Mouse (Mus musculus): ENCODE measurements around the gene Aplp2. TPM values are rescaled to one million over a fixed set of nuclear protein-coding genes. Genes with fewer than 3 reads are reported as not detected.

Aplp2 gene
- polyA plus RNA-seq, 1 experiment from 2014 or later, result 279 TPM

- Histone ChIP-seq H3K36me3 (no peaks in the 10 kb centered on the region), H3K4me2 (no peak overlapping the region), H3K4me1 (peaks cover 12% of the 10 kb centered on the region), H3K27me3 (replicated peaks) (no peaks in the 10 kb centered on the region), H3K9me3 (no peaks in the 10 kb centered on the region), H3K27ac (no peak overlapping the region), H3K9ac (no peak overlapping the region), H3K4me3 (replicated peaks) (no peak overlapping the region)
- ATAC-seq (ENCODE audit: insufficient read depth, low FRiP score, low read depth), result peak; percentile 67
- 27% methylated on average over 11 of the region's 11 CpGs for WGBS
Observed at GRCm38 (mm10) chr9:31118520-31119298, 92.9 kb downstream of the Aplp2 start.

GRCm38 (mm10) chr9:31117488-31117887 lies 94.1 kb downstream of the Aplp2 start:
- no peaks in the 10 kb centered on the region for H3K27me3 ChIP-seq (replicated peaks)
- 74% methylated on average over 6 of the region's 6 CpGs for WGBS
- no peak for ATAC-seq (ENCODE audit: insufficient read depth, low FRiP score, low read depth)
- H3K4me2 ChIP-seq, result no peak overlapping the region
- H3K36me3 ChIP-seq, result no peaks in the 10 kb centered on the region
- no peak overlapping the region for H3K4me3 ChIP-seq (replicated peaks)
- peaks cover 12% of the 10 kb centered on the region for H3K4me1 ChIP-seq
- no peak overlapping the region for H3K27ac ChIP-seq
- H3K9me3 ChIP-seq, result no peaks in the 10 kb centered on the region
- H3K9ac ChIP-seq, result no peak overlapping the region

GRCm38 (mm10) chr9:31117088-31117487 lies 94.5 kb downstream of the Aplp2 start:
- Histone ChIP-seq H3K4me1 (peaks cover 12% of the 10 kb centered on the region), H3K9ac (no peak overlapping the region), H3K4me2 (no peak overlapping the region), H3K36me3 (no peaks in the 10 kb centered on the region), H3K27ac (no peak overlapping the region), H3K4me3 (replicated peaks) (no peak overlapping the region), H3K9me3 (no peaks in the 10 kb centered on the region), H3K27me3 (replicated peaks) (no peaks in the 10 kb centered on the region)
- 83% methylated on average over 11 of the region's 11 CpGs for WGBS
- ATAC-seq (ENCODE audit: insufficient read depth, low FRiP score, low read depth), result no peak

- H3K36me3 ChIP-seq, result no peaks in the 10 kb centered on the region
Observed at GRCm38 (mm10) chr9:31115586-31115985, 96.0 kb downstream of the Aplp2 start.

GRCm38 (mm10) chr9:31108464-31108863 lies 103.2 kb downstream of the Aplp2 start:
- no peaks in the 10 kb centered on the region for H3K36me3 ChIP-seq
- no peak overlapping the region for H3K27ac ChIP-seq
- no peaks in the 10 kb centered on the region for H3K4me1 ChIP-seq
- no peaks in the 10 kb centered on the region for H3K27me3 ChIP-seq (replicated peaks)
- WGBS, result 81% methylated on average over 8 of the region's 8 CpGs
- no peak overlapping the region for H3K4me3 ChIP-seq (replicated peaks)
- H3K4me2 ChIP-seq, result no peak overlapping the region
- ATAC-seq (ENCODE audit: insufficient read depth, low FRiP score, low read depth), result no peak
- H3K9ac ChIP-seq, result no peak overlapping the region
- no peaks in the 10 kb centered on the region for H3K9me3 ChIP-seq

More at GRCm38 (mm10) chr9:31115586-31115985, 96.0 kb downstream of the Aplp2 start:
- Histone ChIP-seq H3K27me3 (replicated peaks) (no peaks in the 10 kb centered on the region), H3K9me3 (no peaks in the 10 kb centered on the region), H3K4me3 (replicated peaks) (no peak overlapping the region), H3K4me1 (peaks cover 9% of the 10 kb centered on the region; the same call in 1 of the 2 replicates), H3K4me2 (no peak overlapping the region), H3K9ac (no peak overlapping the region), H3K27ac (no peak overlapping the region)
- no peak for ATAC-seq (ENCODE audit: insufficient read depth, low FRiP score, low read depth)

Other genes with a start within 250 kb of the Aplp2 start
- 8.9 and 9.8 TPM in 2 replicates for gene Zbtb44, start 181.2 kb downstream of the Aplp2 start, polyA plus RNA-seq (2015; fragmentation: Nextera tagmentation; extraction: Ambion mirVana)
- gene St14, start 80.0 kb downstream of the Aplp2 start, polyA plus RNA-seq (2015; fragmentation: Nextera tagmentation; extraction: Ambion mirVana), result 61.4 and 71.8 TPM in 2 replicates
- gene Prdm10, start 68.7 kb upstream of the Aplp2 start, polyA plus RNA-seq (2015; fragmentation: Nextera tagmentation; extraction: Ambion mirVana), result 4.2 and 5.1 TPM in 2 replicates
- gene Nfrkb, start 174.4 kb upstream of the Aplp2 start, polyA plus RNA-seq (2015; fragmentation: Nextera tagmentation; extraction: Ambion mirVana), result 16.5 and 18.4 TPM in 2 replicates

All from stomach, embryonic 15.5 days (tissue).